ENCODE assay signal across 8 mouse cellular contexts in genomic region chr7:66060066-66060956, GRCm38 (mm10). TPM values are rescaled to one million over a fixed set of nuclear protein-coding genes. Genes with fewer than 3 reads are reported as not detected.
A peak's percentile ranks its signal among the peaks of the same experiment; 100 is the strongest.
DNase-seq lines count a peak whose midpoint lies in the region; ATAC-seq lines count a peak whose summit lies in the region.

No protein-coding gene starts in this region.

- H3K4me2 ChIP-seq in intestine, embryonic 15.5 days (replicated peaks), result peak overlapping the region; percentile 79

- 1% methylated on average over 64 of the region's 64 CpGs for WGBS in intestine, embryonic 15.5 days

- peak; percentile 96 for ATAC-seq in intestine, embryonic 15.5 days

- no peaks in the 10 kb centered on the region for H3K9me3 ChIP-seq in intestine, embryonic 15.5 days

- DNase-seq in adrenal gland, adult 2 months, result peak; percentile 94
- peak; percentile 95 for DNase-seq in embryo, embryonic 11 days
- peak; percentile 82 for DNase-seq in gastrocnemius, postnatal 25 days
- peak; percentile 90 to 92 for DNase-seq in left cerebral cortex, postnatal 25 days (ENCODE audit: low spot score in 2 of 2)
- DNase-seq in mesoderm, embryonic 11.5 days (ENCODE audit: low read depth, low spot score), result peak; percentile 89
- peak; percentile 88 for DNase-seq in right cerebral cortex, postnatal 25 days
- DNase-seq in urinary bladder, postnatal 36 days (ENCODE audit: low spot score in 2 of 2), result peak; percentile 84 to 87

- peak overlapping the region; percentile 73 for H3K27ac ChIP-seq in intestine, embryonic 15.5 days

- peaks cover 10% of the 10 kb centered on the region for H3K4me1 ChIP-seq in intestine, embryonic 15.5 days (replicated peaks)

- H3K27me3 ChIP-seq in intestine, embryonic 15.5 days (replicated peaks), result no peaks in the 10 kb centered on the region

- H3K9ac ChIP-seq in intestine, embryonic 15.5 days, result peak overlapping the region; percentile 70

- intact Hi-C loops in left cerebral cortex, postnatal 25 days (cut with DNase I), result no loop called here

- H3K4me3 ChIP-seq in intestine, embryonic 15.5 days (replicated peaks), result peak overlapping the region; percentile 70

- 0 out of 2 replicates have a peak, but pooled peaks cover 2% of the 10 kb centered on the region for H3K36me3 ChIP-seq in intestine, embryonic 15.5 days

RNA-seq across cellular contexts. Expression of gene Snrpa1, which starts 1.5 kb away (rescaled TPM):
- total RNA-seq in adrenal gland, adult 2 months (2021), result 10 to 100 TPM; 29.9 to 32.6 TPM
- polyA plus RNA-seq in adrenal gland, adult 2 months (2012; rRNA removed), result 1.1 and 3.3 TPM in 2 replicates
- 10 to 100 TPM; 17.6 to 19.0 TPM for total RNA-seq in gastrocnemius, postnatal 25 days (2021)
- polyA plus RNA-seq in intestine, embryonic 15.5 days (2015; fragmentation: Nextera tagmentation; extraction: Ambion mirVana), result 165 and 179 TPM in 2 replicates
- total RNA-seq in left cerebral cortex, postnatal 25 days (2021), result 10 to 100 TPM; 29.8 to 33.1 TPM

RNA-seq across cellular contexts. Expression of gene Gm45213, which starts 16.9 kb away (rescaled TPM):
- not detected for total RNA-seq in adrenal gland, adult 2 months (2021)
- not detected in 2 replicates for polyA plus RNA-seq in adrenal gland, adult 2 months (2012; rRNA removed)
- total RNA-seq in gastrocnemius, postnatal 25 days (2021), result not detected
- not detected in 2 replicates for polyA plus RNA-seq in intestine, embryonic 15.5 days (2015; fragmentation: Nextera tagmentation; extraction: Ambion mirVana)
- not detected for total RNA-seq in left cerebral cortex, postnatal 25 days (2021)

RNA-seq across cellular contexts. Expression of gene Selenos, which starts 19.1 kb away (rescaled TPM):
- 100 to 1,000 TPM in 1 of 2 experiments, 10 to 100 TPM in 1; 79.6 to 100 TPM for total RNA-seq in adrenal gland, adult 2 months (2021)
- polyA plus RNA-seq in adrenal gland, adult 2 months (2012; rRNA removed), result 163 and 188 TPM in 2 replicates
- 10 to 100 TPM; 25.6 to 27.3 TPM for total RNA-seq in gastrocnemius, postnatal 25 days (2021)
- polyA plus RNA-seq in intestine, embryonic 15.5 days (2015; fragmentation: Nextera tagmentation; extraction: Ambion mirVana), result 107 and 114 TPM in 2 replicates
- total RNA-seq in left cerebral cortex, postnatal 25 days (2021), result 10 to 100 TPM; 47.4 to 59.4 TPM

RNA-seq across cellular contexts. Expression of gene Chsy1, which starts 49.0 kb away (rescaled TPM):
- 10 to 100 TPM; 12.6 to 17.0 TPM for total RNA-seq in adrenal gland, adult 2 months (2021)
- 3.2 and 4.1 TPM in 2 replicates for polyA plus RNA-seq in adrenal gland, adult 2 months (2012; rRNA removed)
- total RNA-seq in gastrocnemius, postnatal 25 days (2021), result 1 to 10 TPM; 3.4 to 3.8 TPM
- polyA plus RNA-seq in intestine, embryonic 15.5 days (2015; fragmentation: Nextera tagmentation; extraction: Ambion mirVana), result 10.2 and 11.1 TPM in 2 replicates
- total RNA-seq in left cerebral cortex, postnatal 25 days (2021), result 10 to 100 TPM; 17.0 to 18.4 TPM

Comparison
In these comparisons a context has a peak if more than half of its experiments do, and no peak if none do; other contexts are left out.
1. Peak in every context shown above with its lines: DNase-seq, ATAC-seq, H3K4me3 ChIP-seq and H3K27ac ChIP-seq.